ENCODE assay signal across 9 mouse cellular contexts in genomic region chr9:65101686-65102376, GRCm38 (mm10). TPM values are rescaled to one million over a fixed set of nuclear protein-coding genes. Genes with fewer than 3 reads are reported as not detected.
DNase-seq lines count a peak whose midpoint lies in the region; ATAC-seq and TF ChIP-seq lines count a peak whose summit lies in the region.
"Had no signal": no experiment of that assay in that cellular context is flagged by ENCODE, and none has a peak within 500 bp of the region (broad histone marks: within the 10 kb centered on the region; RNA-seq: fewer than 3 reads in every experiment).

No protein-coding gene starts in this region.

- H3K27me3 ChIP-seq in kidney, embryonic 14.5 days (ENCODE audit: control insufficient read depth, insufficient read depth, low read length) = no peaks in the 10 kb centered on the region
- no peaks in the 10 kb centered on the region for H3K27me3 ChIP-seq in forebrain, embryonic 13.5 days
- no peaks in the 10 kb centered on the region for H3K27me3 ChIP-seq in limb, embryonic 14.5 days (ENCODE audit: control insufficient read depth, insufficient read depth, low read length)
- no peaks in the 10 kb centered on the region for H3K27me3 ChIP-seq in myocyte (ENCODE audit: control insufficient read depth, insufficient read depth, insufficient read length)

- peaks cover 2% of the 10 kb centered on the region; the same call in 1 of the 2 replicates for H3K9me3 ChIP-seq in kidney, embryonic 14.5 days (ENCODE audit: control insufficient read depth, low read length)
- H3K9me3 ChIP-seq in forebrain, embryonic 13.5 days (replicated peaks) = 0 out of 2 replicates have a peak, but pooled peaks cover 7% of the 10 kb centered on the region
- no peaks in the 10 kb centered on the region; the same call in 1 of the 2 replicates for H3K9me3 ChIP-seq in limb, embryonic 14.5 days (ENCODE audit: control insufficient read depth, low read length)

- no peaks in the 10 kb centered on the region for H3K36me3 ChIP-seq in kidney, embryonic 14.5 days (ENCODE audit: control insufficient read depth, insufficient read depth, low read length)
- no peaks in the 10 kb centered on the region for H3K36me3 ChIP-seq in forebrain, embryonic 13.5 days (ENCODE audit: poor library complexity, severe bottlenecking)
- no peaks in the 10 kb centered on the region for H3K36me3 ChIP-seq in limb, embryonic 14.5 days (ENCODE audit: control insufficient read depth, insufficient read depth, low read length)
- no peaks in the 10 kb centered on the region for H3K36me3 ChIP-seq in myocyte (ENCODE audit: control insufficient read depth, insufficient read depth)

- H3ac ChIP-seq in myocyte (ENCODE audit: control insufficient read depth, insufficient read length) = peak overlapping the region; percentile 63

- peak overlapping the region; percentile 67 for H3K9ac ChIP-seq in kidney, embryonic 14.5 days (ENCODE audit: low read depth, low read length)
- peak overlapping the region; percentile 90 for H3K9ac ChIP-seq in forebrain, embryonic 13.5 days
- H3K9ac ChIP-seq in limb, embryonic 14.5 days (ENCODE audit: low read depth, low read length, severe bottlenecking) = peak overlapping the region; percentile 80

- H3K4me1 ChIP-seq in kidney, embryonic 14.5 days (ENCODE audit: control insufficient read depth, insufficient read depth, low read length) = no peaks in the 10 kb centered on the region
- H3K4me1 ChIP-seq in brown adipose tissue, adult 24 weeks (ENCODE audit: control insufficient read depth, insufficient read depth, insufficient read length, low read length) = no peaks in the 10 kb centered on the region; the same call in 1 of the 2 replicates
- H3K4me1 ChIP-seq in forebrain, embryonic 13.5 days = peaks cover 28% of the 10 kb centered on the region
- peaks cover 18% of the 10 kb centered on the region for H3K4me1 ChIP-seq in limb, embryonic 14.5 days (ENCODE audit: control insufficient read depth, insufficient read depth, low read length)

- intact Hi-C loops in heart, postnatal 36 days (cut with DNase I) = no loop called here

- peak overlapping the region; percentile 95 for H3K4me2 ChIP-seq in kidney, embryonic 14.5 days (replicated peaks; ENCODE audit: low read depth, low read length)
- H3K4me2 ChIP-seq in forebrain, embryonic 13.5 days = peak overlapping the region; percentile 98
- H3K4me2 ChIP-seq in limb, embryonic 14.5 days (replicated peaks; ENCODE audit: low read depth, low read length, severe bottlenecking) = peak overlapping the region; percentile 92
- peak overlapping the region; percentile 86 for H3K4me2 ChIP-seq in myocyte (ENCODE audit: low read depth)

- no peaks in the 10 kb centered on the region for H3K79me2 ChIP-seq in myocyte (ENCODE audit: control insufficient read depth, insufficient read depth)

- no peak for TF ChIP-seq POLR2A in limb, embryonic 14.5 days (IDR thresholded peaks at IDR 0.05; ENCODE audit: borderline replicate concordance, extremely low read depth, insufficient read depth, insufficient read length)
- no peak for TF ChIP-seq POLR2A in myocyte (IDR thresholded peaks at IDR 0.05; ENCODE audit: insufficient read length, low read depth)

- H3K4me3 ChIP-seq in kidney, embryonic 14.5 days (ENCODE audit: low read length) = peak overlapping the region; percentile 62
- peak overlapping the region; percentile 48 for H3K4me3 ChIP-seq in brown adipose tissue, adult 24 weeks (ENCODE audit: insufficient read depth, low read depth, low read length)
- peak overlapping the region; percentile 84 for H3K4me3 ChIP-seq in forebrain, embryonic 13.5 days
- peak overlapping the region; percentile 86 for H3K4me3 ChIP-seq in limb, embryonic 14.5 days (replicated peaks; ENCODE audit: low read length)
- peak overlapping the region; percentile 37 for H3K4me3 ChIP-seq in myocyte

- peak overlapping the region; percentile 73 for H3K27ac ChIP-seq in kidney, embryonic 14.5 days (ENCODE audit: low read depth, low read length)
- no peak overlapping the region for H3K27ac ChIP-seq in brown adipose tissue, adult 24 weeks (replicated peaks; ENCODE audit: low read depth, low read length)
- peak overlapping the region; percentile 73 for H3K27ac ChIP-seq in forebrain, embryonic 13.5 days
- H3K27ac ChIP-seq in limb, embryonic 14.5 days (replicated peaks; ENCODE audit: low read depth, low read length) = peak overlapping the region; percentile 86

- ATAC-seq in kidney, embryonic 14.5 days (ENCODE audit: low FRiP score, low TSS enrichment) = peak; percentile 60
- peak; percentile 74 for ATAC-seq in forebrain, embryonic 13.5 days
- peak; percentile 66 for ATAC-seq in limb, embryonic 14.5 days (ENCODE audit: low FRiP score, low read depth)

- DNase-seq in kidney, adult 8-10 months = no peak
- peak; percentile 30 to 37 for DNase-seq in heart, postnatal 36 days
- peak; percentile 63 for DNase-seq in limb, embryonic 14.5 days (ENCODE audit: low spot score)
- DNase-seq in yolk sac, embryonic 10.5 days (ENCODE audit: low spot score) = peak; percentile 21

- WGBS in kidney, embryonic 14.5 days = under 1% methylated on average over 39 of the region's 39 CpGs
- WGBS in forebrain, embryonic 13.5 days = under 1% methylated on average over 39 of the region's 39 CpGs
- whole genome bisulfite sequencing in limb, embryonic 14.5 days = under 1% methylated on average over 30 of the region's 39 CpGs

TF ChIP-seq in myocyte, 11 proteins besides CTCF, POLR2A, EP300 and RAD21:
- TF ChIP-seq TCF12 (IDR thresholded peaks at IDR 0.05; ENCODE audit: insufficient read depth, poor library complexity, severe bottlenecking) (no peak), POLR2AphosphoS2 (IDR thresholded peaks at IDR 0.05; ENCODE audit: insufficient read length, low read depth) (peak; percentile 9), MYOG (IDR thresholded peaks at IDR 0.05; ENCODE audit: control insufficient read depth in 1 of 3, insufficient read depth in 1 of 3, insufficient read length in 2 of 3, low read depth in 2 of 3) (peak in 2 of 3 experiments; percentile 25 to 47), MYOD1 (IDR thresholded peaks at IDR 0.05; ENCODE audit: control insufficient read depth in 1 of 3, insufficient read length in 2 of 3, low read depth in 2 of 3) (peak in 1 of 3 experiments; percentile 59)

RNA-seq across cellular contexts. Expression of gene Igdcc4, which starts 0.5 kb away (rescaled TPM):
- polyA plus RNA-seq in kidney, embryonic 14.5 days (2014; fragmentation: Nextera tagmentation; extraction: Ambion mirVana) = 12.7 and 16.4 TPM in 2 replicates
- polyA plus RNA-seq in brown adipose tissue, adult 24 weeks (2012; ENCODE audit: insufficient read depth, insufficient read length, missing spikeins) = 0.55 and 0.71 TPM in 2 replicates
- polyA plus RNA-seq in forebrain, embryonic 13.5 days (2015; fragmentation: Nextera tagmentation; extraction: Ambion mirVana) = 10.5 and 10.8 TPM in 2 replicates
- 10 to 100 TPM in 1 of 2 experiments, 1 to 10 TPM in 1; 9.8 to 10.7 TPM for total RNA-seq in heart, postnatal 36 days (2021)
- 71.0 and 90.7 TPM in 2 replicates for polyA plus RNA-seq in limb, embryonic 14.5 days (2012; rRNA removed)
- polyA plus RNA-seq in limb, embryonic 14.5 days (2014; fragmentation: Nextera tagmentation; extraction: Ambion mirVana) = 47.5 and 48.5 TPM in 2 replicates
- polyA plus RNA-seq in myocyte (2012; fragmentation: generic; extraction: Trizol) = 9.4 TPM

RNA-seq across cellular contexts. Expression of gene Igdcc3, which starts 39.2 kb away (rescaled TPM):
- 4.5 and 6.1 TPM in 2 replicates for polyA plus RNA-seq in kidney, embryonic 14.5 days (2014; fragmentation: Nextera tagmentation; extraction: Ambion mirVana)
- not detected in 2 replicates for polyA plus RNA-seq in brown adipose tissue, adult 24 weeks (2012; ENCODE audit: insufficient read depth, insufficient read length, missing spikeins)
- 13.2 and 16.0 TPM in 2 replicates for polyA plus RNA-seq in forebrain, embryonic 13.5 days (2015; fragmentation: Nextera tagmentation; extraction: Ambion mirVana)
- under 1 TPM in 1 of 2 experiments, not detected in 1; 0.08 TPM for total RNA-seq in heart, postnatal 36 days (2021)
- 1.2 and 1.4 TPM in 2 replicates for polyA plus RNA-seq in limb, embryonic 14.5 days (2012; rRNA removed)
- 1.0 and 1.1 TPM in 2 replicates for polyA plus RNA-seq in limb, embryonic 14.5 days (2014; fragmentation: Nextera tagmentation; extraction: Ambion mirVana)
- not detected for polyA plus RNA-seq in myocyte (2012; fragmentation: generic; extraction: Trizol)
- total RNA-seq: hematopoietic stem cell, adult 5-6 weeks had no signal

Comparison
In these comparisons a context has a peak if more than half of its experiments do, and no peak if none do; other contexts are left out.
1. DNase-seq: peak in heart, postnatal 36 days (2 of 2), limb, embryonic 14.5 days (single experiment) and yolk sac, embryonic 10.5 days (single experiment); none in kidney, adult 8-10 months (0 of 2).
2. Peak in every context shown above with its lines, with median percentiles within 50 percentile points of each other: ATAC-seq, H3K4me2 ChIP-seq, H3K4me3 ChIP-seq and H3K9ac ChIP-seq.